Mouse (Mus musculus): ENCODE measurements around the gene Fam71e1. TPM values are rescaled to one million over a fixed set of nuclear protein-coding genes. Genes with fewer than 3 reads are reported as not detected.

The Fam71e1 gene
- polyA plus RNA-seq, 1 experiment from 2014 or later, result 29.8 TPM

DNA sequence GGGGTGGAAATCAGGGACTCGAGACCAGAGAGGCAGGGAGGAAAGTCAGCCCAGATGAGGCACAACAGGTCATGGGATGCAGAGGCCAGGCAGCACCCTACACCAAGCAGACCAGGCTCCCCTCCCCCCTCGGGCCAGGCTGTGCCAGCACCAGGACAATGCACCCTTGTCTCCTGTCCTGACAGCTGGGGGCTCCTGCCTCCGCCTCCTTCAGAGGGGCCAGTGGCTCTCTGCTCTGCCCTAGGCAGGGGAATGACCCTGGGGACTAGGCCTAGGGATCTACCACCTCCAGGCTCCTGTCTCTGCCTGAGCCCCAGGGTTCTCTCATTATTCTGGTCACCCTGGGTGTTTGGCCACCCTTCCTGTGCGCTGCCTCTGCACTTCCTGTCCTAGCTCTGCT lies 22.0 kb upstream of the Fam71e1 start:
- peak overlapping the region; percentile 79 for H3K27ac ChIP-seq (replicated peaks)
- no peaks in the 10 kb centered on the region for H3K36me3 ChIP-seq
- peak overlapping the region; percentile 52 for H3K9ac ChIP-seq
- WGBS, result 11% methylated on average over 4 of the region's 4 CpGs
- peak; percentile 75 for ATAC-seq (ENCODE audit: low read depth)
- no peak overlapping the region for H3K4me3 ChIP-seq
- H3K4me2 ChIP-seq, result no peak overlapping the region
- H3K27me3 ChIP-seq, result peaks cover 35% of the 10 kb centered on the region
- peaks cover 45% of the 10 kb centered on the region for H3K4me1 ChIP-seq (replicated peaks)
- H3K9me3 ChIP-seq, result no peaks in the 10 kb centered on the region

DNA sequence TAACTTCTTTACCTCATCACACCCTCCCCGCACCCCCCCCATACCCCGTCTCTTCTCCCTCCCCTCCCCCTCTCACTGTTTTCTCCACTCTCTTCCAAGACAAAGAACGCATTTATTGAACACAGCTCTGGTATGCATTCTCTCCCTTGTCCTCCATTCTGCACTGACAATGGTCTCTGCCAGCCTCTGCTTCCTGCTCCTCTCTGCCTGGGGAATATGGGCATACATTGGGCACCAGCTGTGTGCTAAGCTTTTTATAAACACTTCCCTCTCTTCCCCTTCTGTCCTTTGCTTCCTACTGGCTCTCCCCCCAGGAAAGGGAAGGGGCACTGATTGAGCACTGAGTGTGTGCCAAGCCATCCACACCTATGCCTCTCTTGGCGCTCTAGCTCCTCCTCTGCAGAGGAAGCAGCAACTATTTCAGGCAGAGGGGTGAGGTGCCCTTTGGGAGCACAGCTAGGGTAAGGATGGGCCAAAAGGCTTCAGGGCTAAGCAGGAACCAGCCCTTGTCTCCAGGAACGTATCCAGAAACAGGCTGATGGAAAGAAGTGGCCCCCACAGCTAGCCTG lies 21.3 kb upstream of the Fam71e1 start:
- Histone ChIP-seq H3K27ac (replicated peaks) (peak overlapping the region; percentile 79), H3K9ac (no peak overlapping the region), H3K9me3 (no peaks in the 10 kb centered on the region), H3K4me3 (no peak overlapping the region), H3K27me3 (peaks cover 40% of the 10 kb centered on the region), H3K4me2 (no peak overlapping the region), H3K36me3 (no peaks in the 10 kb centered on the region), H3K4me1 (replicated peaks) (peaks cover 40% of the 10 kb centered on the region)
- ATAC-seq (ENCODE audit: low read depth), result peak; percentile 28; the same call in 1 of the 2 replicates
- 33% methylated on average over 5 of the region's 5 CpGs for WGBS

- Histone ChIP-seq H3K9ac (no peak overlapping the region), H3K36me3 (0 out of 2 replicates have a peak, but pooled peaks cover 3% of the 10 kb centered on the region), H3K27ac (replicated peaks) (no peak overlapping the region), H3K27me3 (peaks cover 44% of the 10 kb centered on the region), H3K9me3 (no peaks in the 10 kb centered on the region), H3K4me2 (no peak overlapping the region), H3K4me1 (replicated peaks) (peaks cover 10% of the 10 kb centered on the region; the same call in 1 of the 2 replicates), H3K4me3 (no peak overlapping the region)
- ATAC-seq (ENCODE audit: low read depth), result no peak
- 75% methylated on average over 3 of the region's 3 CpGs for WGBS
Measured at GRCm38 (mm10) chr7:44482836-44483435, 13.4 kb upstream of the Fam71e1 start.

DNA sequence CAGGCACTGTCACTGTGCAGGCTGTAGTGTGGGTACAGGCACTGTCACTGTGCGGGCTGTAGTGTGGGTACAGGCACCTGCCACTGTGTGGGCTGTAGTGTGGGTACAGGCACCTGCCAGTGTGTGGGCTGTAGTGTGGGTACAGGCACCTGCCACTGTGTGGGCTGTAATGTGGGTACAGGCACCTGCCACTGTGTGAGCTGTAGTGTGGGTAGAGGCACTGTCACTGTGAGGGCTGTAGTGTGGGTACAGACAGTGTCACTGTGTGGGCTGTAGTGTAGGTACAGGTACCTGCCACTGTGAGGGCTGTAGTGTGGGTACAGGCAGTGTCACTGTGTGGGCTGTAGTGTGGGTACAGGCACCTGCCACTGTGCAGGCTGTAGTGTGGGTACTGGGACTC lies 12.3 kb upstream of the Fam71e1 start:
- Histone ChIP-seq H3K4me2 (no peak overlapping the region), H3K9ac (no peak overlapping the region), H3K27ac (replicated peaks) (no peak overlapping the region), H3K27me3 (peaks cover 33% of the 10 kb centered on the region), H3K4me1 (replicated peaks) (peaks cover 10% of the 10 kb centered on the region; the same call in 1 of the 2 replicates), H3K9me3 (no peaks in the 10 kb centered on the region), H3K36me3 (peaks cover 14% of the 10 kb centered on the region), H3K4me3 (no peak overlapping the region)
- 94% methylated on average over 1 of the region's 1 CpGs for WGBS
- no peak for ATAC-seq (ENCODE audit: low read depth)

- WGBS, result 42% methylated on average over 5 of the region's 5 CpGs
- Histone ChIP-seq H3K36me3 (peaks cover 22% of the 10 kb centered on the region), H3K4me2 (no peak overlapping the region), H3K27ac (replicated peaks) (no peak overlapping the region; the same call in 1 of the 2 replicates), H3K9me3 (no peaks in the 10 kb centered on the region), H3K27me3 (peaks cover 26% of the 10 kb centered on the region), H3K9ac (no peak overlapping the region), H3K4me1 (replicated peaks) (peaks cover 10% of the 10 kb centered on the region; the same call in 1 of the 2 replicates), H3K4me3 (no peak overlapping the region)
- ATAC-seq (ENCODE audit: low read depth), result peak; percentile 74
Measured at GRCm38 (mm10) chr7:44484841-44485571, 11.4 kb upstream of the Fam71e1 start.

- Histone ChIP-seq H3K9me3 (no peaks in the 10 kb centered on the region), H3K27me3 (peaks cover 19% of the 10 kb centered on the region), H3K4me2 (no peak overlapping the region), H3K9ac (no peak overlapping the region), H3K27ac (replicated peaks) (no peak overlapping the region), H3K4me1 (replicated peaks) (peaks cover 10% of the 10 kb centered on the region; the same call in 1 of the 2 replicates), H3K4me3 (no peak overlapping the region), H3K36me3 (peaks cover 29% of the 10 kb centered on the region)
- 73% methylated on average over 7 of the region's 7 CpGs for WGBS
- peak; percentile 32; the same call in 1 of the 2 replicates for ATAC-seq (ENCODE audit: low read depth)
Measured at GRCm38 (mm10) chr7:44485572-44486195, 10.7 kb upstream of the Fam71e1 start.

DNA sequence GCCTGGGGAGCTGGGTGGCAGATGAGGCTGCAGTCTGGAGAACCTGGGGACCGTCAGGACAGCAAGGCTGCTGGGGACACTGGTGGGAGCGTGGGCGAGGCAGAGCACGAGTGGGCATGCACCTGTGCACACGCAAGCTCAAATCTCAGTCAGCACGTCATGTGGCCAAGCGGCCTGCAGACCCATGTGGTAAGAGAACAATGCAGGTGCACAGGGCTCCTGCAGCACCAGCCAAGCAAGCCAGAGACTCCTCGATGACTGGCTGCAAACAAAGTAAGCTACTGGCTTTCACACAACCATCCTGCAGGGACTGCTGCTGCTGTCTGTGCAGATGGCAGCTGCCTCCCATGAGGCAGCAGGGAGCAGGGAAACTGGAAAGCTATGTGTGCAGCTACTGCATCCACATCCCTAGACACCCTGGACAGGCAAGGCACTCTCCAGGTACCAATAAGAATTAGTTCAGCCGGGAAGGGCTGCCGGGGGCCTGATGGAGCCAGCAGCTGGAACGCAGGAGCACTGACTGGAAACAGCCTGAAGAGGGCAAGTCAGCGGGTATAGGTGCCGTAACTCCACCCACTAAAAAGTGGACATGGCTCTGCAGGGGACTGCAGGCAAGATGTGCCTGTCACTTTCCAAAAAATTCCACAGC lies 9.3 kb upstream of the Fam71e1 start:
- Histone ChIP-seq H3K4me1 (replicated peaks) (peaks cover 10% of the 10 kb centered on the region; the same call in 1 of the 2 replicates), H3K27ac (replicated peaks) (peak overlapping the region; percentile 23; the same call in 1 of the 2 replicates), H3K27me3 (peaks cover 8% of the 10 kb centered on the region), H3K4me2 (no peak overlapping the region), H3K9me3 (no peaks in the 10 kb centered on the region), H3K36me3 (peaks cover 42% of the 10 kb centered on the region), H3K4me3 (no peak overlapping the region), H3K9ac (peak overlapping the region; percentile 53)
- ATAC-seq (ENCODE audit: low read depth), result 0 out of 2 replicates have a peak, but pooled peaks have one; percentile 10
- whole genome bisulfite sequencing, result 66% methylated on average over 13 of the region's 13 CpGs

DNA sequence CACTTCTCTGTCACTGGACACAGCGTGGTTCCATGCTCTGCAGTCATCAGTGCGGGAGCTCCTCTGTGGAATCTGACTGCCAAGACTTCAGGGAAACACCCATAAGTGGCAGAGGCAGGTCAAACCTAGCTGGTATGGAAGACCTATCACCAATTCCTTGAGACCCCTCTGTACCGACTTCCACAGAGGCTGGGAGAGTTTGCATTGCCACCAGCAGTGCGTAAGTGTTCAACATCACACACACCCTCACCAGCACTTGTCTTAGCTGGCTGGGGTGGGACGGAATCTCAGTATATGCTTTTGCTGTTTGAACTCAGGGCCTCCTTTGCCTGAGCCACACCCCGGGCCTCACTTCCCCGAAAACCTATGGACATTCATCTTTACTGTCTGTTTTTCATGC lies 8.4 kb upstream of the Fam71e1 start:
- Histone ChIP-seq H3K36me3 (peaks cover 51% of the 10 kb centered on the region), H3K9ac (0 out of 2 replicates have a peak overlapping the region, but pooled peaks have one; percentile 17), H3K27ac (replicated peaks) (no peak overlapping the region), H3K27me3 (no peaks in the 10 kb centered on the region), H3K4me1 (replicated peaks) (peaks cover 10% of the 10 kb centered on the region; the same call in 1 of the 2 replicates), H3K9me3 (no peaks in the 10 kb centered on the region), H3K4me2 (no peak overlapping the region), H3K4me3 (no peak overlapping the region)
- 91% methylated on average over 7 of the region's 7 CpGs for WGBS
- no peak for ATAC-seq (ENCODE audit: low read depth)

DNA sequence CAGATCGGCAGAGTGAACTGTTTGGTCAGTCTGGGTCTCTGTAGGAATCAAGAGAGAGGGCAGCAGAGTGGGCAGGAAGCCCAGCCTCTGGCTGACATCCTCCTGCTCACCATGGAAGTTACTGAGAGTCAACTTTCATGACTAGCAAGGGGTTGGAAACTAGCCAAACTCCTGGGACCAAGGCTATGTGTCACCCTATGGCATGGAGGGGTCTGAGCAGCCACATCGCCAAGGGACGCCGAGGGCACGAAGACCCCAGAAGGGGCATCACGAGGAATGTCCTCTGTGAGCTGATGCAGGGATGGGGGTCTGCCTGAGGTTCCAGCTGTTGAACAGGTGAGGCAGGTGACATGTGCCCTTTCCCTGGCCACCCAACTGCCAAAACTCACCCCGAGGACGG lies 7.8 kb upstream of the Fam71e1 start:
- H3K4me2 ChIP-seq, result no peak overlapping the region
- 93% methylated on average over 8 of the region's 8 CpGs for WGBS
- peaks cover 57% of the 10 kb centered on the region for H3K36me3 ChIP-seq
- H3K4me3 ChIP-seq, result no peak overlapping the region
- ATAC-seq (ENCODE audit: low read depth), result no peak
- no peaks in the 10 kb centered on the region for H3K27me3 ChIP-seq
- H3K9me3 ChIP-seq, result no peaks in the 10 kb centered on the region
- no peak overlapping the region for H3K9ac ChIP-seq
- H3K4me1 ChIP-seq (replicated peaks), result peaks cover 10% of the 10 kb centered on the region; the same call in 1 of the 2 replicates
- no peak overlapping the region for H3K27ac ChIP-seq (replicated peaks)

DNA sequence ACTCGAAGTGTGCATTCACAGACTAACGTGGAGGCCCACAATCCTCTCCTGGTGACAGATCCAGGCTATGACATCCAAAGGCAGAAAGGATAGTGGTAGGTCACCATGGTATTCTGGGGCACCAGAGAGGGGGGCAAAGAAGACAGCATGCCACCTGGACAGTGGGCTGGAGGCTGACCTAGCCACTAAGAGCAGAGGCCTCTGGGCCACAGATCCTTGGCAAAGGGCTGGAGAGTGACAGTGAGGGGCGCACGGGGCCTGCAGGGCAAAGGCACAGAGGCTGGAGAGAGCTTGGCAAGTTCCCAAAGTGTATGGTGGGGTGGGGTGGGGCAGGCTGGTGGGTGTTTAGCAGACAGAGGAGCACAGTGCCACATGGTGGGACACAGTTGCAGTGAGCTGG lies 6.1 kb upstream of the Fam71e1 start:
- no peak overlapping the region for H3K9ac ChIP-seq
- peaks cover 64% of the 10 kb centered on the region for H3K36me3 ChIP-seq
- no peaks in the 10 kb centered on the region for H3K27me3 ChIP-seq
- no peak overlapping the region for H3K4me2 ChIP-seq
- no peak overlapping the region for H3K4me3 ChIP-seq
- no peak overlapping the region for H3K27ac ChIP-seq (replicated peaks)
- ATAC-seq (ENCODE audit: low read depth), result no peak
- peaks cover 26% of the 10 kb centered on the region for H3K4me1 ChIP-seq (replicated peaks)
- no peaks in the 10 kb centered on the region for H3K9me3 ChIP-seq
- WGBS, result 88% methylated on average over 4 of the region's 4 CpGs

- WGBS, result 92% methylated on average over 5 of the region's 5 CpGs
- Histone ChIP-seq H3K27ac (replicated peaks) (no peak overlapping the region), H3K4me2 (no peak overlapping the region), H3K27me3 (no peaks in the 10 kb centered on the region), H3K4me3 (no peak overlapping the region), H3K9me3 (no peaks in the 10 kb centered on the region), H3K36me3 (peaks cover 64% of the 10 kb centered on the region), H3K4me1 (replicated peaks) (peaks cover 32% of the 10 kb centered on the region), H3K9ac (no peak overlapping the region)
- ATAC-seq (ENCODE audit: low read depth), result no peak
Measured at GRCm38 (mm10) chr7:44491391-44491790, 5.0 kb upstream of the Fam71e1 start.
